Comparison of ENCODE assay signal across 9 mouse cellular contexts in the genomic region with DNA sequence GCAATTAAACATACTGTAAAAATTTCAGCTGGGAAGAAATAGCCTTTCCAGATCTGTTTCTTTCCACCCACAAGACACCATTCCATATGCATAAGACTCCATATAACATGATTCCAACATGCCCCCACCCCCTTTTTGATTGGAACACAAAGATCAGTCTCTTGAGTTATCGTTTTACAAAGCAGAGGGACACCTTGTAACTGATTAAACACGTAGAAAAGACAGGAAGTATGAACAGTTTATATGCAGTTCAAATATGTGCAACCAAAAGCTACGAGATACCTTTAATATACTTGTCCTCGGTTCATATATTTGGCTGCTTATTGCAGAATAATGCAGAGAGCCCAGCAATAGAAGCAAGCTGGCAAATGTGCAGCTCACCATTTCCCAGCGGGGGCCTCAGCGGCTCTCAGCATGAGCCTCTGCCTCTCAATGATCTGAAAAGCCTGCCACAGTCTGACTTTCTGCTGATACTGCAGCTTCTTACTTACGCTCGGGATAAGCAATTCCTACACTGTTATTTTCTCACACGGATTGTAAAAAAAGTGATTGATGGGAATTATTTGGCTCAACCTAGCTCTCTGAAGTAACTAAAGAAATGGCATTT. TPM values are rescaled to one million over a fixed set of nuclear protein-coding genes. Genes with fewer than 3 reads are reported as not detected.
DNase-seq lines count a peak whose midpoint lies in the region; ATAC-seq and TF ChIP-seq lines count a peak whose summit lies in the region.
"Had no signal": no experiment of that assay in that cellular context is flagged by ENCODE, and none has a peak within 500 bp of the region (broad histone marks: within the 10 kb centered on the region; RNA-seq: fewer than 3 reads in every experiment).

No protein-coding gene starts in this region.

- H3K4me2 ChIP-seq in lung, postnatal 0 days (replicated peaks; ENCODE audit: low read depth, low read length), result no peak overlapping the region
- 0 out of 2 replicates have a peak overlapping the region, but pooled peaks have one; percentile 29 for H3K4me2 ChIP-seq in hindbrain, embryonic 13.5 days
- no peak overlapping the region for H3K4me2 ChIP-seq in stomach, postnatal 0 days (replicated peaks; ENCODE audit: low read depth)

- no peak overlapping the region for H3K4me3 ChIP-seq in lung, postnatal 0 days (ENCODE audit: low read depth, low read length)
- H3K4me3 ChIP-seq in hindbrain, embryonic 13.5 days, result no peak overlapping the region
- no peak overlapping the region for H3K4me3 ChIP-seq in stomach, postnatal 0 days (ENCODE audit: low read depth, low read length)
- H3K4me3 ChIP-seq: erythroblast, embryonic 14.5 days had no signal

- no peak for TF ChIP-seq EP300 in lung, postnatal 0 days (IDR thresholded peaks at IDR 0.05)
- no peak for TF ChIP-seq EP300 in stomach, postnatal 0 days (optimal IDR thresholded peaks at IDR 0.05)

- no peak for ATAC-seq in lung, postnatal 0 days
- peak; percentile 84 for ATAC-seq in hindbrain, embryonic 13.5 days (ENCODE audit: low FRiP score)
- no peak for ATAC-seq in stomach, postnatal 0 days (ENCODE audit: low FRiP score, low TSS enrichment)
- ATAC-seq in activated CD4-positive, CD25-positive, alpha-beta regulatory T cell, adult 4 months, result no peak
- ATAC-seq: Patski had no signal

- no peaks in the 10 kb centered on the region for H3K36me3 ChIP-seq in lung, postnatal 0 days (ENCODE audit: insufficient read depth, low read length)
- H3K36me3 ChIP-seq in hindbrain, embryonic 13.5 days, result no peaks in the 10 kb centered on the region
- H3K36me3 ChIP-seq in stomach, postnatal 0 days (ENCODE audit: control insufficient read depth, insufficient read depth, low read length), result no peaks in the 10 kb centered on the region

- H3K27me3 ChIP-seq in lung, postnatal 0 days (replicated peaks; ENCODE audit: insufficient read depth, low read length), result no peaks in the 10 kb centered on the region
- H3K27me3 ChIP-seq in hindbrain, embryonic 13.5 days, result no peaks in the 10 kb centered on the region
- H3K27me3 ChIP-seq in stomach, postnatal 0 days (ENCODE audit: control insufficient read depth, insufficient read depth, low read length), result no peaks in the 10 kb centered on the region
- H3K27me3 ChIP-seq: Patski had no signal

- H3K27ac ChIP-seq in lung, postnatal 0 days (ENCODE audit: low read length), result no peak overlapping the region
- 0 out of 2 replicates have a peak overlapping the region, but pooled peaks have one; percentile 2 for H3K27ac ChIP-seq in hindbrain, embryonic 13.5 days
- no peak overlapping the region for H3K27ac ChIP-seq in stomach, postnatal 0 days (replicated peaks)

- TF ChIP-seq CTCF in lung, postnatal 0 days (IDR thresholded peaks at IDR 0.05), result no peak; the same call in 1 of the 2 replicates
- peak; percentile 31 for TF ChIP-seq CTCF in stomach, postnatal 0 days (IDR thresholded peaks at IDR 0.05; ENCODE audit: low read depth)

- no peaks in the 10 kb centered on the region for H3K4me1 ChIP-seq in lung, postnatal 0 days (ENCODE audit: insufficient read depth, low read depth, low read length)
- peaks cover 8% of the 10 kb centered on the region for H3K4me1 ChIP-seq in hindbrain, embryonic 13.5 days (replicated peaks)
- no peaks in the 10 kb centered on the region for H3K4me1 ChIP-seq in stomach, postnatal 0 days (replicated peaks; ENCODE audit: control insufficient read depth, insufficient read depth)

- no peaks in the 10 kb centered on the region for H3K9me3 ChIP-seq in lung, postnatal 0 days (ENCODE audit: low read length)
- H3K9me3 ChIP-seq in hindbrain, embryonic 13.5 days, result no peaks in the 10 kb centered on the region
- no peaks in the 10 kb centered on the region for H3K9me3 ChIP-seq in stomach, postnatal 0 days (ENCODE audit: control insufficient read depth, low read length)

- WGBS in lung, postnatal 0 days, result 40% methylated on average over 9 of the region's 9 CpGs
- 20% methylated on average over 9 of the region's 9 CpGs for WGBS in hindbrain, embryonic 13.5 days
- WGBS in stomach, postnatal 0 days, result 39% methylated on average over 9 of the region's 9 CpGs

- peak; percentile 9 for DNase-seq in lung, postnatal 0 days (ENCODE audit: low spot score)
- no peak for DNase-seq in lung, adult 18-20 months
- DNase-seq in layer of hippocampus, postnatal 36 days, result peak; percentile 26 to 34
- DNase-seq in stomach, postnatal 0 days (ENCODE audit: low spot score), result no peak
- DNase-seq in testis, postnatal 14 days (ENCODE audit: low spot score), result no peak

- H3K9ac ChIP-seq in lung, postnatal 0 days (replicated peaks; ENCODE audit: low read depth), result no peak overlapping the region
- H3K9ac ChIP-seq in hindbrain, embryonic 13.5 days, result no peak overlapping the region
- no peak overlapping the region for H3K9ac ChIP-seq in stomach, postnatal 0 days (ENCODE audit: low read length)

RNA-seq across cellular contexts. Expression of gene Nabp1, which starts 32.3 kb away (rescaled TPM):
- 20.0 and 25.0 TPM in 2 replicates for polyA plus RNA-seq in lung, postnatal 0 days (2015; fragmentation: Nextera tagmentation; extraction: Ambion mirVana)
- polyA plus RNA-seq in hindbrain, embryonic 13.5 days (2015; fragmentation: Nextera tagmentation; extraction: Ambion mirVana), result 7.5 and 7.8 TPM in 2 replicates
- 10 to 100 TPM; 18.8 to 20.3 TPM for total RNA-seq in layer of hippocampus, postnatal 36 days (2021)
- polyA plus RNA-seq in stomach, postnatal 0 days (2015; fragmentation: Nextera tagmentation; extraction: Ambion mirVana), result 12.7 and 12.8 TPM in 2 replicates
- 10 to 100 TPM; 36.4 to 49.1 TPM for polyA plus RNA-seq in activated CD4-positive, CD25-positive, alpha-beta regulatory T cell, adult 4 months (2017; shearing (Covaris generic))

Comparison
In these comparisons a context has a peak if more than half of its experiments do, and no peak if none do; other contexts are left out.
1. DNase-seq: peak in lung, postnatal 0 days (single experiment) and layer of hippocampus, postnatal 36 days (2 of 2); none in lung, adult 18-20 months (0 of 2), stomach, postnatal 0 days (single experiment) and testis, postnatal 14 days (single experiment).